Mouse (Mus musculus): ENCODE data around the gene Vmn2r13. TPM values are rescaled to one million over a fixed set of nuclear protein-coding genes. Genes with fewer than 3 reads are reported as not detected.

Vmn2r13 gene
- polyA plus RNA-seq, 1 experiment from 2014 or later = not detected

Other genes starting within 250 kb of the Vmn2r13 start
- gene Vmn2r10, start 185.7 kb downstream of the Vmn2r13 start, polyA plus RNA-seq (2014; fragmentation: Nextera tagmentation; extraction: Ambion mirVana) = not detected in 2 replicates
- gene Vmn2r11, start 132.6 kb downstream of the Vmn2r13 start, polyA plus RNA-seq (2014; fragmentation: Nextera tagmentation; extraction: Ambion mirVana) = not detected in 2 replicates
- not detected in 2 replicates for gene Vmn2r12, start 94.2 kb downstream of the Vmn2r13 start, polyA plus RNA-seq (2014; fragmentation: Nextera tagmentation; extraction: Ambion mirVana)
- not detected in 2 replicates for gene Vmn2r14, start 32.5 kb upstream of the Vmn2r13 start, polyA plus RNA-seq (2014; fragmentation: Nextera tagmentation; extraction: Ambion mirVana)
- gene Vmn2r15, start 105.4 kb upstream of the Vmn2r13 start, polyA plus RNA-seq (2014; fragmentation: Nextera tagmentation; extraction: Ambion mirVana) = not detected in 2 replicates
- not detected in 2 replicates for gene Vmn2r16, start 138.0 kb upstream of the Vmn2r13 start, polyA plus RNA-seq (2014; fragmentation: Nextera tagmentation; extraction: Ambion mirVana)
- not detected in 2 replicates for gene Vmn2r17, start 227.5 kb upstream of the Vmn2r13 start, polyA plus RNA-seq (2014; fragmentation: Nextera tagmentation; extraction: Ambion mirVana)